Mouse (Mus musculus) intestine, embryonic 14.5 days (tissue): ENCODE measurements around the gene Usp30. TPM values are rescaled to one million over a fixed set of nuclear protein-coding genes. Genes with fewer than 3 reads are reported as not detected.

Experiments used
- ATAC-seq: fragments of 200-750 bp; cut with Nextera tagmentation; replicated peaks from 2 replicates; pipeline ENCODE4 v1.8.0; 2017; ENCODE audit warnings: low read depth, moderate number of reproducible peaks, moderate TSS enrichment, moderate library complexity; ENCODE audit not compliant: low FRiP score, low TSS enrichment
- DNase-seq: peaks from one replicate; pipeline ENCODE4 v3.0.0-alpha.2; 2018; ENCODE audit warnings: low spot score
- H3K27ac ChIP-seq: fragments of 300-500 bp; sonication (generic); 2 replicates; pipeline ENCODE4 v1.5.1; 2014; ENCODE audit warnings: low read depth, mild to moderate bottlenecking, control low read depth
- H3K27me3 ChIP-seq: fragments of 300-500 bp; sonication (generic); replicated peaks from 2 replicates; pipeline ENCODE4 v1.6.1; 2014; ENCODE audit warnings: low read length, control low read depth; ENCODE audit not compliant: control insufficient read depth, insufficient read depth
- H3K36me3 ChIP-seq: fragments of 300-500 bp; sonication (generic); 2 replicates; pipeline ENCODE4 v1.6.1; 2014; ENCODE audit warnings: low read length, control low read depth; ENCODE audit not compliant: control insufficient read depth, insufficient read depth
- H3K4me1 ChIP-seq: fragments of 300-500 bp; sonication (generic); replicated peaks from 2 replicates; pipeline ENCODE4 v1.6.1; 2014; ENCODE audit warnings: low read length, control low read depth, mixed read lengths; ENCODE audit not compliant: control insufficient read depth, insufficient read depth
- H3K4me2 ChIP-seq: fragments of 300-500 bp; sonication (generic); 2 replicates; pipeline ENCODE4 v1.6.1; 2014; ENCODE audit warnings: low read length
- H3K4me3 ChIP-seq: fragments of 300-500 bp; sonication (generic); 2 replicates; pipeline ENCODE4 v1.5.1; 2014; ENCODE audit warnings: low read depth, low read length, control low read depth, mixed read lengths
- H3K9ac ChIP-seq: fragments of 300-500 bp; sonication (generic); 2 replicates; pipeline ENCODE4 v1.6.1; 2014; ENCODE audit warnings: mild to moderate bottlenecking, low read length
- H3K9me3 ChIP-seq: fragments of 300-500 bp; sonication (generic); 2 replicates; pipeline ENCODE4 v1.6.1; 2016; ENCODE audit warnings: low read length, control low read depth; ENCODE audit not compliant: control insufficient read depth
- WGBS: fragments of 180-500 bp; shearing (Covaris S2); extraction: QIAGEN DNeasy Blood & Tissue Kit; methylation state at CpG from one replicate; pipeline ENCODE4 v1.1.7; 2014; 5-methylcytosine and 5-hydroxymethylcytosine counted together
- polyA plus RNA-seq: library from polyadenylated mRNA; unstranded; fragments of >200 nt; fragmentation: Nextera tagmentation; extraction: Ambion mirVana; gene quantifications from 2 replicates; pipeline ENCODE4 v1.2.1, GENCODE M21; 2014

Gene Usp30
- polyA plus RNA-seq, 1 experiment from 2014 or later: 10.1 TPM

GRCm38 (mm10) chr5:114040508-114040907 is 24.8 kb upstream of the Usp30 start:
- H3K4me3 ChIP-seq: no peak overlapping the region
- no peak for ATAC-seq
- no peak overlapping the region for H3K27ac ChIP-seq
- H3K9ac ChIP-seq: no peak overlapping the region
- no peaks in the 10 kb centered on the region for H3K4me1 ChIP-seq
- H3K9me3 ChIP-seq: no peaks in the 10 kb centered on the region
- DNase-seq: no peak
- 36% methylated on average over 7 of the region's 8 CpGs for WGBS
- no peaks in the 10 kb centered on the region for H3K36me3 ChIP-seq
- no peak overlapping the region for H3K4me2 ChIP-seq
- H3K27me3 ChIP-seq: no peaks in the 10 kb centered on the region

- no peak overlapping the region for H3K9ac ChIP-seq
- H3K9me3 ChIP-seq: no peaks in the 10 kb centered on the region
- H3K4me1 ChIP-seq: no peaks in the 10 kb centered on the region
- peak overlapping the region; percentile 71 for H3K27ac ChIP-seq
- no peak for ATAC-seq
- peak; percentile 56 for DNase-seq
- H3K4me3 ChIP-seq: no peak overlapping the region
- H3K27me3 ChIP-seq: no peaks in the 10 kb centered on the region
- H3K36me3 ChIP-seq: no peaks in the 10 kb centered on the region
- peak overlapping the region; percentile 35; the same call in 1 of the 2 replicates for H3K4me2 ChIP-seq
- WGBS: 55% methylated on average over 1 of the region's 1 CpGs
These were observed 24.4 kb upstream of the Usp30 start for GRCm38 (mm10) chr5:114040911-114041310.

GRCm38 (mm10) chr5:114041327-114041930 is 23.8 kb upstream of the Usp30 start:
- Histone ChIP-seq H3K4me2 (peak overlapping the region; percentile 35), H3K4me3 (no peak overlapping the region), H3K27ac (peak overlapping the region; percentile 71), H3K4me1 (no peaks in the 10 kb centered on the region), H3K9me3 (no peaks in the 10 kb centered on the region), H3K27me3 (no peaks in the 10 kb centered on the region), H3K36me3 (no peaks in the 10 kb centered on the region), H3K9ac (no peak overlapping the region)
- DNase-seq (peak; percentile 75), ATAC-seq (peak; percentile 90)
- WGBS: 12% methylated on average over 15 of the region's 15 CpGs

GRCm38 (mm10) chr5:114043800-114044199 is 21.5 kb upstream of the Usp30 start:
- Histone ChIP-seq H3K4me3 (no peak overlapping the region), H3K4me1 (no peaks in the 10 kb centered on the region), H3K36me3 (no peaks in the 10 kb centered on the region), H3K27ac (no peak overlapping the region), H3K4me2 (no peak overlapping the region), H3K9ac (no peak overlapping the region), H3K9me3 (no peaks in the 10 kb centered on the region), H3K27me3 (no peaks in the 10 kb centered on the region)
- DNase-seq: no peak
- 76% methylated on average over 4 of the region's 4 CpGs for WGBS
- ATAC-seq: no peak

GRCm38 (mm10) chr5:114045134-114045533 is 20.1 kb upstream of the Usp30 start:
- H3K27me3 ChIP-seq: no peaks in the 10 kb centered on the region
- H3K27ac ChIP-seq: no peak overlapping the region
- H3K4me3 ChIP-seq: no peak overlapping the region
- H3K9ac ChIP-seq: no peak overlapping the region
- H3K9me3 ChIP-seq: no peaks in the 10 kb centered on the region
- no peaks in the 10 kb centered on the region for H3K4me1 ChIP-seq
- DNase-seq: no peak
- H3K4me2 ChIP-seq: no peak overlapping the region
- no peaks in the 10 kb centered on the region for H3K36me3 ChIP-seq
- 80% methylated on average over 1 of the region's 1 CpGs for whole genome bisulfite sequencing
- ATAC-seq: no peak

GRCm38 (mm10) chr5:114046151-114046550 is 19.1 kb upstream of the Usp30 start:
- Histone ChIP-seq H3K36me3 (no peaks in the 10 kb centered on the region), H3K27me3 (no peaks in the 10 kb centered on the region), H3K4me3 (no peak overlapping the region), H3K9me3 (peaks cover 4% of the 10 kb centered on the region; the same call in 1 of the 2 replicates), H3K4me1 (no peaks in the 10 kb centered on the region), H3K4me2 (no peak overlapping the region), H3K9ac (no peak overlapping the region), H3K27ac (no peak overlapping the region)
- 70% methylated on average over 3 of the region's 3 CpGs for WGBS
- ATAC-seq: no peak
- no peak for DNase-seq

- no peak overlapping the region for H3K9ac ChIP-seq
- H3K9me3 ChIP-seq: peaks cover 4% of the 10 kb centered on the region; the same call in 1 of the 2 replicates
- H3K4me2 ChIP-seq: no peak overlapping the region
- H3K27me3 ChIP-seq: no peaks in the 10 kb centered on the region
- no peak overlapping the region for H3K27ac ChIP-seq
- H3K36me3 ChIP-seq: no peaks in the 10 kb centered on the region
- DNase-seq (no peak), ATAC-seq (no peak)
- 38% methylated on average over 3 of the region's 3 CpGs for WGBS
- H3K4me1 ChIP-seq: no peaks in the 10 kb centered on the region
- H3K4me3 ChIP-seq: no peak overlapping the region
These were observed 18.7 kb upstream of the Usp30 start for GRCm38 (mm10) chr5:114046604-114047003.

GRCm38 (mm10) chr5:114047182-114047581 is 18.1 kb upstream of the Usp30 start:
- Histone ChIP-seq H3K27ac (no peak overlapping the region), H3K4me3 (no peak overlapping the region), H3K4me1 (no peaks in the 10 kb centered on the region), H3K36me3 (no peaks in the 10 kb centered on the region), H3K9me3 (peaks cover 4% of the 10 kb centered on the region; the same call in 1 of the 2 replicates), H3K27me3 (no peaks in the 10 kb centered on the region), H3K4me2 (no peak overlapping the region), H3K9ac (no peak overlapping the region)
- DNase-seq (no peak), ATAC-seq (no peak)
- WGBS: 87% methylated on average over 5 of the region's 5 CpGs

GRCm38 (mm10) chr5:114048731-114049308 is 16.4 kb upstream of the Usp30 start:
- Histone ChIP-seq H3K27ac (no peak overlapping the region), H3K9me3 (peaks cover 4% of the 10 kb centered on the region; the same call in 1 of the 2 replicates), H3K4me1 (no peaks in the 10 kb centered on the region), H3K4me2 (no peak overlapping the region), H3K36me3 (no peaks in the 10 kb centered on the region), H3K27me3 (no peaks in the 10 kb centered on the region), H3K9ac (no peak overlapping the region), H3K4me3 (no peak overlapping the region)
- no peak for DNase-seq
- no peak for ATAC-seq
- 51% methylated on average over 12 of the region's 12 CpGs for WGBS
